Mouse (Mus musculus) monocyte, adult 59 days (primary cell): ENCODE measurements around the gene Pdzd8. TPM values are rescaled to one million over a fixed set of nuclear protein-coding genes. Genes with fewer than 3 reads are reported as not detected.

ENCODE experiments used
- total RNA-seq, 2 experiments: library from RNA; stranded (reverse); gene quantifications; one replicate each; pipeline ENCODE4 v1.2.4; 2023

Gene Pdzd8
- 10 to 100 TPM; 36.0 to 36.2 TPM for total RNA-seq

DNA sequence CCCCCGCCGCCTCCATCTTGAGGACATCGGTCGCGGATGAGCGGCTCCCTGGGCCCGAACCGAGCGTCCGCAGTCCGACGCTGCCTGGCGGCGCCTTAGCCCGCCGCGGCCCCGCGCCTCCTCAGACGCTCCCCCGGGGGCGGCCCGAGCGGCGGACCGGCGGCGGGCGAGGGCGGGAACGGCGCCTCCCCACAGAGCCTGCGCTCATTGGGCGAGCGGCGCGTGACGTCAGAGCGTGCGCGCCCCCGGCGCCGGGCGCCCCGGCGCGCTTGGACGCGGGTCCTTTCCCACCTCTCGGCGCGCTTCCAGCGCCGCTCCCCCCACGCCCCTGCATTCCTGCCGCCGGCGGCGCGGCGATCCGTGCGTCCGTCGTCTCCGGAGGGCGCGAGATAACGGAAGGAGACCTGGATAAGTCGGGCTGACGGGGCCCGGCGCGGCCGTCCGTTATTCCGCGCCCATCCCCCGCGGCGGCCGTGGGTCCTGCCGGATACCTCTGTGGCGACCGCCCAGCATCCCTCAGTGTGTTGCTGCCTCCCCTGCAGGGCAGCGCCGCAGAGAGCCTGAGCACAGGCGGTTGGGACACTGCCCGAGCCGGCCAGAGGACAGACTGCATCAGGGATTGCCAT lies at the start of gene Pdzd8:
TSS of gene Pdzd8 (minus strand) at position 123 of the 626 bp plus-strand sequence.

GRCm38 (mm10) chr19:59321990-59322389 lies 23.6 kb downstream of the Pdzd8 start, which contains the start of gene Rps12-ps3:
Gene Rps12-ps3 (plus strand): TSS chr19:59322290.

DNA sequence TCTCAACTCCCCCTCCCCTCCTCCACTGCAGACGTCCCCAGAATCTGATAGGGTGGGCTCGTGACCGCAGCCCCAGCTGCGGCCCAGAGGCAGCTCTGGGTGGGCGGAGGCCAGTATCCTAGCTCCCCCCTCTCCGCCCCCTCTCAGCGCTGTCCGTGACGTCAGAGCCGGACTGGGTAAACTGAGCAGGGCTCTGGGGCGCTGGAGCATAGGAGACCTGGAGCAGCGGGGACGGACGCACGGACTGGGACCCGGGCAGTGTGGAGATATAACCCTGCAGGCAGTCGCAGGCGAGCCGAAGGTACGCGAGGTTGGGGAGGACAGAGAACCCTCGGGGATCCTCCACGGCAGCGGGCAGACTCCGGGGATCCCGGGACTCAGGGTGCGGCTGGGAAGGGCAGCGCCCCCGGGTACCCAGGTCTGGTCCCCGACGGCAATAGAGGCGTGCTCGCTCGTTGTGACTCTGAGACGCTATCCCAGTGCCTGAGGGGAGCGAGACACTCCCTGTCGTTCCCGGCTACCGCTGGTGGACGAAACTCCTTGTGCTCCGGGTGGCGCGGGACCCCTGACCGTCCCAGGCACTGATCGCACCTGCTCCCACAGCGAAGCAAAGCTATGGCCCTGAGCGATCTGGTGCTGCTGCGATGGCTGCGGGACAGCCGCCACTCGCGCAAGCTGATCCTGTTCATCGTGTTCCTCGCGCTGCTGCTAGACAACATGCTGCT lies 84.7 kb downstream of the Pdzd8 start, which contains the start of gene Slc18a2:
TSS of gene Slc18a2 (plus strand) at position 179 of the 725 bp plus-strand sequence.

Other genes starting within 250 kb of the Pdzd8 start
- gene Vax1, start 175.7 kb downstream of the Pdzd8 start, total RNA-seq = not detected
- not detected for gene Kcnk18, start 126.6 kb downstream of the Pdzd8 start, total RNA-seq
- gene Slc18a2, start 84.9 kb downstream of the Pdzd8 start, total RNA-seq = under 1 TPM in 1 of 2 experiments, not detected in 1; 0.21 TPM
- gene Rps12-ps3, start 23.5 kb downstream of the Pdzd8 start, total RNA-seq = 100 to 1,000 TPM; 909 to 975 TPM
- not detected for gene Emx2, start 112.6 kb upstream of the Pdzd8 start, total RNA-seq